8 mouse cellular contexts compared by ENCODE assay signal in the genomic region with DNA sequence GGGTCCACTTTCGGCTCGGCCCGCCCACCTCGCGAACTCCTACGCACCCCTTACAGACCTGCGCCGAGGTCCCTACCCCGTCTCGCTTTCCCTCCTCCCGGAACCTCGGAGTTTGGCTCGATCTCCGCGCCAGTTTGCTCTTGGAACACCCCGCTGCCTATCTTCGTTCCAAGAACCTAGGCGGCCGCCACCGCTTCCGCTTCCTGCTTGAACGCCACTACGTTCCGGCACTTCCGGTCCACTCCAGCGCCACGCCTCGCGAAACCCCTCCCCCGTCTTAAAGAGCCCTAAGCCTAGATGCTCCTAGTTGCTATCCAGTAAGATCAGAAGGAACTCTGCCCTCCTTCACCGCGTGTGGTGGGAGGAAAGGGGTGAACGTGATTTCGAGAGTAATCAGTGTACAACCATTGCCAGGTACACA. TPM values are rescaled to one million over a fixed set of nuclear protein-coding genes. Genes with fewer than 3 reads are reported as not detected.
DNase-seq lines count a peak whose midpoint lies in the region; ATAC-seq and TF ChIP-seq lines count a peak whose summit lies in the region.

A gene (minus strand): TSS at position 198 of the 421 bp plus-strand sequence.

- intact Hi-C loops in heart, postnatal 10 days (cut with DNase I), result no loop called here

- no peaks in the 10 kb centered on the region for H3K9me3 ChIP-seq in CH12.LX (replicated peaks; ENCODE audit: low read length)
- H3K9me3 ChIP-seq in forebrain, embryonic 13.5 days (replicated peaks), result no peaks in the 10 kb centered on the region
- no peaks in the 10 kb centered on the region for H3K9me3 ChIP-seq in liver, postnatal 0 days (ENCODE audit: low read length)
- H3K9me3 ChIP-seq in neural tube, embryonic 14.5 days (ENCODE audit: control insufficient read depth, low read length), result no peaks in the 10 kb centered on the region

- H3K79me2 ChIP-seq in CH12.LX (replicated peaks; ENCODE audit: control insufficient read depth, extremely low read depth, insufficient read depth, poor library complexity, severe bottlenecking), result peaks cover 13% of the 10 kb centered on the region

- no peak for TF ChIP-seq RAD21 in CH12.LX (IDR thresholded peaks at IDR 0.05; ENCODE audit: low read depth, low read length)

- TF ChIP-seq EP300 in CH12.LX (IDR thresholded peaks at IDR 0.05; ENCODE audit: low read length), result no peak; the same call in 1 of the 2 replicates
- no peak for TF ChIP-seq EP300 in liver, postnatal 0 days (IDR thresholded peaks at IDR 0.05; ENCODE audit: low read depth)

- in situ Hi-C loops in CH12.LX (cut with MboI; ENCODE audit: low pct_ligation_motif_present, low pct_unique_long_range_greater_than_20kb, low sequenced_read_pairs), result no loop called here

- H3K27me3 ChIP-seq in CH12.LX (replicated peaks), result peaks cover 9% of the 10 kb centered on the region
- 0 out of 2 replicates have a peak, but pooled peaks cover 3% of the 10 kb centered on the region for H3K27me3 ChIP-seq in forebrain, embryonic 13.5 days
- peaks cover 10% of the 10 kb centered on the region for H3K27me3 ChIP-seq in liver, postnatal 0 days (ENCODE audit: insufficient read depth, low read length)
- H3K27me3 ChIP-seq in neural tube, embryonic 14.5 days (ENCODE audit: control insufficient read depth, insufficient read depth, low read length), result no peaks in the 10 kb centered on the region

- DNase-seq in CH12.LX (ENCODE audit: extremely low read depth), result peak; percentile 96
- DNase-seq in c-Kit-positive CD71-positive TER-119-positive erythroid progenitor cells, embryonic 14.5 days (ENCODE audit: low spot score), result peak; percentile 90
- peak; percentile 93 to 96 for DNase-seq in heart, postnatal 10 days
- peak; percentile 88 for DNase-seq in large intestine, adult 2 months (ENCODE audit: low read depth, low spot score)
- peak; percentile 93 for DNase-seq in liver, postnatal 0 days
- DNase-seq in testis, postnatal 10 days (ENCODE audit: low spot score), result peak; percentile 92

- TF ChIP-seq CTCF in CH12.LX (conservative IDR thresholded peaks at IDR 0.05 in 1 of 2, IDR thresholded peaks at IDR 0.05 in 1 of 2; ENCODE audit: low read depth in 2 of 2, low read length in 2 of 2), result no peak
- no peak for TF ChIP-seq CTCF in liver, postnatal 0 days (IDR thresholded peaks at IDR 0.05; ENCODE audit: low read depth)

- dilution Hi-C loops in CH12.LX (cut with MboI; ENCODE audit: extremely low pct_ligation_motif_present, extremely low pct_unique_long_range_greater_than_20kb, low sequenced_read_pairs), result no loop called here

- peak within 1 kb of the TSS; percentile 68 for H3K4me2 ChIP-seq in CH12.LX (ENCODE audit: insufficient read depth, low read depth, poor library complexity, severe bottlenecking)
- H3K4me2 ChIP-seq in forebrain, embryonic 13.5 days, result peak within 1 kb of the TSS; percentile 94
- peak within 1 kb of the TSS; percentile 92 for H3K4me2 ChIP-seq in liver, postnatal 0 days (ENCODE audit: low read depth, low read length)
- peak within 1 kb of the TSS; percentile 98 for H3K4me2 ChIP-seq in neural tube, embryonic 14.5 days (ENCODE audit: low read depth, low read length)

- WGBS in forebrain, embryonic 13.5 days, result under 1% methylated on average over 34 of the region's 34 CpGs
- WGBS in large intestine, adult 2 months, result under 1% methylated on average over 34 of the region's 34 CpGs
- under 1% methylated on average over 34 of the region's 34 CpGs for WGBS in liver, postnatal 0 days (ENCODE audit: insufficient replicate concordance)
- WGBS in neural tube, embryonic 14.5 days, result under 1% methylated on average over 34 of the region's 34 CpGs

- H3K36me3 ChIP-seq in CH12.LX (replicated peaks in 1 of 2; ENCODE audit: control insufficient read depth in 1 of 2, insufficient read depth in 1 of 2, low read length in 1 of 2), result peaks cover 20 to 42% of the 10 kb centered on the region in 2 experiments
- H3K36me3 ChIP-seq in forebrain, embryonic 13.5 days (ENCODE audit: poor library complexity, severe bottlenecking), result peaks cover 36% of the 10 kb centered on the region
- peaks cover 17% of the 10 kb centered on the region for H3K36me3 ChIP-seq in liver, postnatal 0 days (replicated peaks; ENCODE audit: insufficient read depth, low read length)
- peaks cover 29% of the 10 kb centered on the region for H3K36me3 ChIP-seq in neural tube, embryonic 14.5 days (ENCODE audit: control insufficient read depth, insufficient read depth, low read length)

- peak within 1 kb of the TSS; percentile 65 for H3K9ac ChIP-seq in CH12.LX (ENCODE audit: insufficient read depth, low read depth)
- H3K9ac ChIP-seq in forebrain, embryonic 13.5 days, result peak within 1 kb of the TSS; percentile 82
- H3K9ac ChIP-seq in liver, postnatal 0 days (replicated peaks), result peak within 1 kb of the TSS; percentile 96
- peak within 1 kb of the TSS; percentile 66 for H3K9ac ChIP-seq in neural tube, embryonic 14.5 days (replicated peaks; ENCODE audit: low read depth, low read length)

- peak within 1 kb of the TSS; percentile 76 to 96 (median 95) for H3K4me3 ChIP-seq in CH12.LX (replicated peaks in 1 of 3; ENCODE audit: low read depth in 2 of 3, low read length in 2 of 3, poor library complexity in 1 of 3)
- H3K4me3 ChIP-seq in forebrain, embryonic 13.5 days, result peak within 1 kb of the TSS; percentile 79
- peak within 1 kb of the TSS; percentile 91 for H3K4me3 ChIP-seq in liver, postnatal 0 days (ENCODE audit: low read depth, low read length)
- peak within 1 kb of the TSS; percentile 62 for H3K4me3 ChIP-seq in neural tube, embryonic 14.5 days (ENCODE audit: low read depth, low read length)

- peaks cover 43 to 48% of the 10 kb centered on the region in 2 experiments for H3K4me1 ChIP-seq in CH12.LX (ENCODE audit: control insufficient read depth in 1 of 2, insufficient read depth in 2 of 2)
- peaks cover 59% of the 10 kb centered on the region for H3K4me1 ChIP-seq in forebrain, embryonic 13.5 days
- peaks cover 46% of the 10 kb centered on the region for H3K4me1 ChIP-seq in liver, postnatal 0 days (ENCODE audit: insufficient read depth)
- peaks cover 21% of the 10 kb centered on the region for H3K4me1 ChIP-seq in neural tube, embryonic 14.5 days (ENCODE audit: control insufficient read depth, insufficient read depth, low read length)

- H3K27ac ChIP-seq in CH12.LX (ENCODE audit: insufficient read depth, low read depth), result peak within 1 kb of the TSS; percentile 81
- peak within 1 kb of the TSS; percentile 41; the same call in 1 of the 2 replicates for H3K27ac ChIP-seq in forebrain, embryonic 13.5 days
- H3K27ac ChIP-seq in liver, postnatal 0 days (ENCODE audit: low read depth), result peak within 1 kb of the TSS; percentile 89
- peak within 1 kb of the TSS; percentile 16; the same call in 1 of the 2 replicates for H3K27ac ChIP-seq in neural tube, embryonic 14.5 days (ENCODE audit: low read depth, low read length)

- peak; percentile 91 for TF ChIP-seq POLR2A in CH12.LX (IDR thresholded peaks at IDR 0.05; ENCODE audit: low read depth, low read length)

- ATAC-seq in forebrain, embryonic 13.5 days, result peak; percentile 71
- peak; percentile 31 for ATAC-seq in liver, postnatal 0 days
- peak; percentile 70; the same call in 1 of the 2 replicates for ATAC-seq in neural tube, embryonic 14.5 days (ENCODE audit: low read depth)

TF ChIP-seq in CH12.LX, 34 proteins besides CTCF, POLR2A, EP300 and RAD21 (continues in another document):
- TF ChIP-seq UBTF (IDR thresholded peaks at IDR 0.05; ENCODE audit: low read depth, low read length) (no peak), NRF1 (IDR thresholded peaks at IDR 0.05; ENCODE audit: low read depth, low read length) (0 out of 2 replicates have a peak, but pooled peaks have one; percentile 42), USF2 (conservative IDR thresholded peaks at IDR 0.05; ENCODE audit: low read depth, low read length) (no peak), POLR2AphosphoS2 (IDR thresholded peaks at IDR 0.05; ENCODE audit: low read depth, low read length) (peak; percentile 81; the same call in 1 of the 2 replicates), TCF12 (IDR thresholded peaks at IDR 0.05; ENCODE audit: low read depth, low read length) (peak; percentile 76; the same call in 1 of the 2 replicates), ZMIZ1 (IDR thresholded peaks at IDR 0.05; ENCODE audit: low read depth, low read length) (peak; percentile 90), NELFE (IDR thresholded peaks at IDR 0.05; ENCODE audit: low read depth, low read length) (peak; percentile 95), SIN3A (IDR thresholded peaks at IDR 0.05; ENCODE audit: low read length) (peak; percentile 96), MXI1 (IDR thresholded peaks at IDR 0.05; ENCODE audit: low read depth, low read length) (peak; percentile 83), CHD1 (IDR thresholded peaks at IDR 0.05; ENCODE audit: low read depth, low read length) (0 out of 2 replicates have a peak, but pooled peaks have one; percentile 52), MYC (IDR thresholded peaks at IDR 0.05; ENCODE audit: low read depth, low read length) (peak; percentile 58; the same call in 1 of the 2 replicates), GABPA (IDR thresholded peaks at IDR 0.05; ENCODE audit: insufficient replicate concordance, low read depth, low read length) (no peak), E2F4 (IDR thresholded peaks at IDR 0.05; ENCODE audit: insufficient replicate concordance, low read depth, low read length) (no peak), BHLHE40 (IDR thresholded peaks at IDR 0.05; ENCODE audit: low read depth, low read length) (peak; percentile 54), MAX (IDR thresholded peaks at IDR 0.05; ENCODE audit: low read length) (no peak), HCFC1 (IDR thresholded peaks at IDR 0.05; ENCODE audit: low read depth, low read length) (peak; percentile 84), SMC3 (IDR thresholded peaks at IDR 0.05; ENCODE audit: low read depth, low read length) (no peak), ZNF384 (IDR thresholded peaks at IDR 0.05; ENCODE audit: low read depth, low read length) (no peak), ZKSCAN1 (IDR thresholded peaks at IDR 0.05; ENCODE audit: borderline replicate concordance, low read depth, low read length) (no peak), MEF2A (IDR thresholded peaks at IDR 0.05; ENCODE audit: borderline replicate concordance, low read depth, low read length) (no peak; the same call in 1 of the 2 replicates), JUND (conservative IDR thresholded peaks at IDR 0.05; ENCODE audit: low read depth, low read length) (no peak), ELF1 (IDR thresholded peaks at IDR 0.05; ENCODE audit: low read depth, low read length) (peak; percentile 99)

RNA-seq across cellular contexts. Expression of the gene that starts here (rescaled TPM):
- total RNA-seq in CH12.LX (2012; rRNA removed) (46.8 and 59.7 TPM in 2 replicates), CH12.LX (2014; rRNA removed) (35.6 and 37.5 TPM in 2 replicates)
- polyA plus RNA-seq in CH12.LX (2012; ENCODE audit: insufficient read length, low read depth), result 34.6 and 38.9 TPM in 2 replicates
- polyA plus RNA-seq in forebrain, embryonic 13.5 days (2015; fragmentation: Nextera tagmentation; extraction: Ambion mirVana), result 42.7 and 43.3 TPM in 2 replicates
- total RNA-seq in heart, postnatal 10 days (2021), result 10 to 100 TPM; 15.3 to 17.9 TPM
- 69.0 and 72.5 TPM in 2 replicates for polyA plus RNA-seq in large intestine, adult 2 months (2012; rRNA removed)
- 25.5 and 27.4 TPM in 2 replicates for polyA plus RNA-seq in liver, postnatal 0 days (2015; fragmentation: Nextera tagmentation; extraction: Ambion mirVana)
- polyA plus RNA-seq in neural tube, embryonic 14.5 days (2014; fragmentation: Nextera tagmentation; extraction: Ambion mirVana), result 21.3 and 23.8 TPM in 2 replicates

Comparison
In these comparisons a context has a peak if more than half of its experiments do, and no peak if none do; other contexts are left out.
1. Peak in every context shown above with its lines: DNase-seq, ATAC-seq, H3K4me3 ChIP-seq and H3K27ac ChIP-seq.
2. H3K27ac ChIP-seq: peak in every context shown above with its lines; median percentile 89 in liver, postnatal 0 days; 81 in CH12.LX; 41 in forebrain, embryonic 13.5 days; 16 in neural tube, embryonic 14.5 days.